Mouse (Mus musculus): ENCODE data around the gene Ptpn4. TPM values are rescaled to one million over a fixed set of nuclear protein-coding genes. Genes with fewer than 3 reads are reported as not detected.

Ptpn4 gene
- total and polyA plus RNA-seq, 3 experiments = 6.2 to 527 (median 9.5) TPM

DNA sequence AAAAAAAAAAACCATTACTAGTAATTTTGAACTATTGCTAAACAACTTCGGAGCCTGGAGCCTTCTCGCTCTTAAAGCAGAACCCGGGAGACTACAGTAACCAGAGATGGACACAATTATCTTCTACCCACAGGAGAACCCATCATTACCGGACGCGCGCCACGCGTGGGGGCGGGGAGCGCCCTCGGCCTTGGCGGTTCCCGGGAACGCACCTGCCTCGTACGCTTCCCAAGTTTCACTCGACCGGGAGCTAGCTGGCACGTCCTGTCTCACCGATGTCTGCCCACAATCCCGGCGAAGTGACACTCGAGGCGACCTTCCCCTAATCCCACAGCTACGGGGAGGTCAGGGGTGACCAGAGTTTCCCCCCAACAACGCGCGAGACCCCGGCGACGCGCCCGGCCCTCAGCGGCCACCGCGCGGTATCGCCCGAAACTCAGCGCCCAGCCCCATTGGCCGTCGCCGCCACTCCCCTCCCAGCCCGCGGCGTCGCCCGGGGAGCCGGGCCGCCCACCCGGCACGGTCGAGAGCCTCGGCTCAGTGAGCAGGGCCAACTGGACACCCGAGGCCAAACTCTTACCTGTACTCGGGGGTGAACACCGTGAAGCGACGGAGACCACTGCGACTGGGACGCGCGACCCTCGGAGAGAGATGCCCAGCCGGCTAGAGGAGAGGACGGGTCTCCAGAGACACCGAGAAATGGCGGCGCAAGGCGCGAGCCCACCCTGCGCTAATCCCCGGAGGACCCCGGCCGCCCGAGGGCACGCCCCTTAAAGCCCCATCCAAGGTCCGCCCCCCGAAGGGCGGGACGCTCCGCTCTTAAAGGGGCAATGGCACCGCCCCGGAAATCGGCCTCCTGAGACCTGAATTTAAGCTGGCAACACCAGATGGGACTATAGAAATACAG is 189.0 kb downstream of the Ptpn4 start, which contains the start of gene Epb41l5:
Gene Epb41l5 (minus strand): TSS at position 796 of the 907 bp plus-strand sequence.
- DNase-seq (ENCODE audit: low read depth, low spot score) = peak; percentile 92
- H3K27ac ChIP-seq (ENCODE audit: control insufficient read depth, low read depth, low read length) = peak within 1 kb of the TSS; percentile 17; the same call in 1 of the 2 replicates
- H3K36me3 ChIP-seq (ENCODE audit: control insufficient read depth in 1 of 2, insufficient read depth in 2 of 2, low read length in 2 of 2) = peaks cover 0 to 8% of the 10 kb centered on the region in 2 experiments; a peak in 2 of 4 replicates
- H3K4me3 ChIP-seq (ENCODE audit: control insufficient read depth in 1 of 2, insufficient read depth in 1 of 2, low read depth in 2 of 2, low read length in 2 of 2) = peak within 1 kb of the TSS; percentile 88 to 99
- H3K9me3 ChIP-seq (replicated peaks; ENCODE audit: insufficient read depth, low read length) = no peaks in the 10 kb centered on the region
- TF ChIP-seq EP300 (IDR thresholded peaks at IDR 0.05; ENCODE audit: low read depth in 1 of 2, low read length in 2 of 2) = 0 out of 4 replicates have a peak, but pooled peaks of 1 of the 2 experiments have one; percentile 4
- peak; percentile 35; the same call in 1 of the 2 replicates for TF ChIP-seq HCFC1 (IDR thresholded peaks at IDR 0.05; ENCODE audit: low read depth, low read length)
- TF ChIP-seq ELF1 (IDR thresholded peaks at IDR 0.05; ENCODE audit: low read depth, low read length) = peak; percentile 67; the same call in 1 of the 2 replicates
- 0 out of 2 replicates have a peak, but pooled peaks have one; percentile 15 for TF ChIP-seq ZC3H11A (IDR thresholded peaks at IDR 0.05; ENCODE audit: low read depth, low read length)
- peak; percentile 1; the same call in 1 of the 2 replicates for TF ChIP-seq GATA1 (IDR thresholded peaks at IDR 0.05; ENCODE audit: low read depth, low read length)
- peak; percentile 15; the same call in 1 of the 2 replicates for TF ChIP-seq NELFE (IDR thresholded peaks at IDR 0.05; ENCODE audit: low read depth, low read length)
- TF ChIP-seq ZNF384 (IDR thresholded peaks at IDR 0.05; ENCODE audit: low read depth, low read length) = peak; percentile 64; the same call in 1 of the 2 replicates
- TF ChIP-seq USF2 (IDR thresholded peaks at IDR 0.05; ENCODE audit: borderline replicate concordance in 1 of 2, insufficient read depth in 1 of 2, low read depth in 1 of 2, low read length in 2 of 2) = no peak
- TF ChIP-seq JUND (IDR thresholded peaks at IDR 0.05; ENCODE audit: low read depth, low read length) = no peak
- TF ChIP-seq ZMIZ1 (IDR thresholded peaks at IDR 0.05; ENCODE audit: low read depth, low read length) = no peak
- TF ChIP-seq TBP (IDR thresholded peaks at IDR 0.05; ENCODE audit: low read depth, low read length) = peak; percentile 77
- peak in 1 of 2 experiments; percentile 49; a peak in 1 of 4 replicates for TF ChIP-seq POLR2A (IDR thresholded peaks at IDR 0.05; ENCODE audit: control insufficient read depth in 1 of 2, insufficient read depth in 1 of 2, low read depth in 1 of 2, low read length in 2 of 2, poor library complexity in 1 of 2)
- 0 out of 2 replicates have a peak, but pooled peaks have one; percentile 5 for TF ChIP-seq ETS1 (IDR thresholded peaks at IDR 0.05; ENCODE audit: low read depth, low read length)
- no peak for TF ChIP-seq ZKSCAN1 (IDR thresholded peaks at IDR 0.05; ENCODE audit: low read depth, low read length)
- peak; percentile 70; the same call in 1 of the 2 replicates for TF ChIP-seq UBTF (IDR thresholded peaks at IDR 0.05; ENCODE audit: borderline replicate concordance, insufficient read depth, low read depth, low read length)
- no peaks in the 10 kb centered on the region; a peak in 1 of 4 replicates for H3K4me1 ChIP-seq (ENCODE audit: control insufficient read depth in 1 of 2, insufficient read depth in 2 of 2, low read length in 2 of 2)
- peak within 1 kb of the TSS; percentile 76 for H3K9ac ChIP-seq (ENCODE audit: control insufficient read depth, low read depth, low read length, poor library complexity, severe bottlenecking)
- no peaks in the 10 kb centered on the region; the same call in 1 of the 2 replicates for H3K79me2 ChIP-seq (ENCODE audit: control insufficient read depth, insufficient read depth, low read length, poor library complexity)
- H3K27me3 ChIP-seq (ENCODE audit: control insufficient read depth in 1 of 2, insufficient read depth in 2 of 2, low read length in 2 of 2) = no peaks in the 10 kb centered on the region

DNA sequence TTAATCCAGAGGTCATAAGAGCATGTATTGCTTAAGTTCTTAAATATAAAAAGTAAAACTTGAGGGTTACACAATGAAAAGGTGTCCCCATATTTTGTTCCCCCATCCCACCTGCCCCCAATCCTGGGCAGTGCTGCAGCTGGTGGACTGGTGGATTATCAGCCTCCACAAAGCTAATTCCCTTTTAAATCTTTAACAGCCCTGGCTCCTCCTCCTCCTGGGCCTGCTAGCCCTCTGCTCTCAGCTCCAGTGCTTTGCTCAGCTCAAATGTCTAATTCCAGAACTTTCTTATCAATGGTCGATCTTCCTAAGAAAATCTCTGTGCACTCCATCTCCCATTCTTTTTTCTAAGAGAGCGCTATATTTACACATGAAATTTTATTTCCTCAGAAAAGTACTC is 191.1 kb downstream of the Ptpn4 start:
- TF ChIP-seq JUND (IDR thresholded peaks at IDR 0.05; ENCODE audit: low read depth, low read length) (no peak), MEF2A (IDR thresholded peaks at IDR 0.05; ENCODE audit: extremely low read depth, insufficient replicate concordance, low read depth, low read length, poor library complexity, severe bottlenecking) (no peak), MAFK (IDR thresholded peaks at IDR 0.05; ENCODE audit: borderline replicate concordance, low read depth, low read length) (no peak), SIN3A (IDR thresholded peaks at IDR 0.05; ENCODE audit: low read length) (no peak), ZNF384 (IDR thresholded peaks at IDR 0.05; ENCODE audit: low read depth, low read length) (no peak), ZKSCAN1 (IDR thresholded peaks at IDR 0.05; ENCODE audit: low read depth, low read length) (no peak), EP300 (IDR thresholded peaks at IDR 0.05; ENCODE audit: low read depth in 1 of 2, low read length in 2 of 2) (no peak), NRF1 (IDR thresholded peaks at IDR 0.05; ENCODE audit: insufficient read depth, low read depth, low read length, poor library complexity, severe bottlenecking) (no peak), ETS1 (IDR thresholded peaks at IDR 0.05; ENCODE audit: low read depth, low read length) (no peak), CTCF (IDR thresholded peaks at IDR 0.05 in 2 of 3, conservative IDR thresholded peaks at IDR 0.05 in 1 of 3; ENCODE audit: control insufficient read depth in 1 of 3, insufficient read depth in 1 of 3, low read depth in 2 of 3, low read length in 3 of 3, poor library complexity in 1 of 3, severe bottlenecking in 1 of 3) (no peak), GATA1 (IDR thresholded peaks at IDR 0.05; ENCODE audit: low read depth, low read length) (no peak), POLR2AphosphoS2 (IDR thresholded peaks at IDR 0.05; ENCODE audit: low read length) (no peak)
- Histone ChIP-seq H3K27ac (ENCODE audit: control insufficient read depth, low read depth, low read length) (no peak overlapping the region), H3K4me3 (ENCODE audit: control insufficient read depth in 1 of 2, insufficient read depth in 1 of 2, low read depth in 2 of 2, low read length in 2 of 2) (no peak overlapping the region), H3K36me3 (ENCODE audit: control insufficient read depth in 1 of 2, insufficient read depth in 2 of 2, low read length in 2 of 2) (peaks cover 0 to 8% of the 10 kb centered on the region in 2 experiments; a peak in 2 of 4 replicates), H3K4me1 (ENCODE audit: control insufficient read depth in 1 of 2, insufficient read depth in 2 of 2, low read length in 2 of 2) (no peaks in the 10 kb centered on the region; a peak in 1 of 4 replicates), H3K9me3 (replicated peaks; ENCODE audit: insufficient read depth, low read length) (no peaks in the 10 kb centered on the region), H3K79me2 (ENCODE audit: control insufficient read depth, insufficient read depth, low read length, poor library complexity) (no peaks in the 10 kb centered on the region; the same call in 1 of the 2 replicates), H3K9ac (ENCODE audit: control insufficient read depth, low read depth, low read length, poor library complexity, severe bottlenecking) (no peak overlapping the region), H3K27me3 (ENCODE audit: control insufficient read depth in 1 of 2, insufficient read depth in 2 of 2, low read length in 2 of 2) (no peaks in the 10 kb centered on the region)
- no peak for DNase-seq (ENCODE audit: low read depth, low spot score)

All from MEL (cell line).